Mouse (Mus musculus): ENCODE results near the gene Adgrg7.

- no peak for TF ChIP-seq CTCF (conservative IDR thresholded peaks at IDR 0.05; ENCODE audit: insufficient read depth, insufficient read length, low read depth, low read length)
- TF ChIP-seq POLR2A (IDR thresholded peaks at IDR 0.05; ENCODE audit: low read depth, low read length): no peak
Measured at GRCm38 (mm10) chr16:56696448-56696847, 99.2 kb downstream of the Adgrg7 start.

Data from kidney, adult 2 months (tissue).